Mouse (Mus musculus) embryonic fibroblast, embryonic 13.5 days (primary cell): ENCODE measurements at regions not wholly inside any gene's neighbourhood (a gene's known extent, or its start where the extent isn't known, plus 50 kb on each side); places are given as distances from the start of the nearest gene placed in this dataset.

Source experiments
- CTCF ChIP-seq: IDR thresholded peaks from 2 replicates; pipeline ENCODE4 v1.5.1; 2011; ENCODE audit warnings: mild to moderate bottlenecking, control low read depth, low read length, moderate library complexity, borderline replicate concordance; ENCODE audit not compliant: insufficient read depth
- POLR2A ChIP-seq: IDR thresholded peaks from 2 replicates; pipeline ENCODE4 v1.6.1; 2011; ENCODE audit warnings: low read depth, mild to moderate bottlenecking, control low read depth, low read length, moderate library complexity

- TF ChIP-seq POLR2A (no peak), CTCF (no peak)
Measured at GRCm38 (mm10) chr4:153310641-153311040, 172.0 kb downstream of the Ajap1 start.
